Comparison of ENCODE assay signal across 23 mouse cellular contexts in the genomic region with DNA sequence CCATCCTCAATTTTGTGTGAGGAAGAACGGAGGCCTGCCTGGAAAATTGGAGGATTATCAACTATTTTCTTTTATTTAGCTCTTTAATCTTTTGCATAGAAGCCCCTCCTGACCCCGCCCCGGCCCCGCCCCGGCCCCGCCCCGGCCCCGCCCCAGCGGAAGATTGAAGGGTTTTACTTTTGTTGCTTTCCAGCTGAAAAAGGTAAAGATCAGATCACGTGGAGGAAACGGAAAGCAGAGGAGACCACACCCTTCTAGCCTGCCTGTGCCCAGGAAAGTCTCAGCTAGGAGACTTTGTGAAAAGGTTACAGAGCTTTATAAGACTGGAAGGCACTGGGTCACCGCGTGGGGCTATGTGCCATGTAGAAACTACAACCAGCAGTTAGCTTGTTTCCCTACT.
DNase-seq lines count a peak whose midpoint lies in the region; ATAC-seq and TF ChIP-seq lines count a peak whose summit lies in the region.
"Had no signal": no experiment of that assay in that cellular context is flagged by ENCODE, and none has a peak within 500 bp of the region (broad histone marks: within the 10 kb centered on the region; RNA-seq: fewer than 3 reads in every experiment).

No protein-coding gene starts in this region.

- no peaks in the 10 kb centered on the region for H3K27me3 ChIP-seq in heart, embryonic 16.5 days (ENCODE audit: control insufficient read depth, insufficient read depth, low read length)
- no peaks in the 10 kb centered on the region for H3K27me3 ChIP-seq in lung, postnatal 0 days (replicated peaks; ENCODE audit: insufficient read depth, low read length)
- no peaks in the 10 kb centered on the region for H3K27me3 ChIP-seq in midbrain, embryonic 16.5 days (ENCODE audit: control insufficient read depth, insufficient read depth, low read depth, low read length)
- H3K27me3 ChIP-seq: forebrain, embryonic 15.5 days; hindbrain, embryonic 12.5 days; midbrain, embryonic 12.5 days; neural tube, embryonic 13.5 days had no signal

- WGBS in heart, embryonic 16.5 days: 42% methylated on average over 13 of the region's 13 CpGs
- 48% methylated on average over 13 of the region's 13 CpGs for WGBS in lung, postnatal 0 days
- WGBS in midbrain, embryonic 16.5 days: 40% methylated on average over 13 of the region's 13 CpGs

- no peak for ATAC-seq in heart, embryonic 16.5 days (replicated peaks; ENCODE audit: extremely low read depth, insufficient read depth, low FRiP score)
- peak; percentile 36 for ATAC-seq in lung, postnatal 0 days
- ATAC-seq in midbrain, embryonic 16.5 days: no peak
- ATAC-seq: CD4-positive, CD25-positive, alpha-beta regulatory T cell, adult 4 months; forebrain, embryonic 15.5 days had no signal

- no peaks in the 10 kb centered on the region for H3K36me3 ChIP-seq in heart, embryonic 16.5 days (ENCODE audit: control insufficient read depth, insufficient read depth)
- H3K36me3 ChIP-seq in lung, postnatal 0 days (ENCODE audit: insufficient read depth, low read length): no peaks in the 10 kb centered on the region
- no peaks in the 10 kb centered on the region for H3K36me3 ChIP-seq in midbrain, embryonic 16.5 days (ENCODE audit: control insufficient read depth, insufficient read depth, low read length)
- H3K36me3 ChIP-seq: forebrain, embryonic 15.5 days; G1E; hindbrain, embryonic 12.5 days; midbrain, embryonic 12.5 days; neural tube, embryonic 13.5 days had no signal

- no peak overlapping the region for H3K4me3 ChIP-seq in heart, embryonic 16.5 days (ENCODE audit: low read length)
- H3K4me3 ChIP-seq in lung, postnatal 0 days (ENCODE audit: low read depth, low read length): no peak overlapping the region
- H3K4me3 ChIP-seq in midbrain, embryonic 16.5 days (ENCODE audit: low read depth, low read length): no peak overlapping the region
- H3K4me3 ChIP-seq: forebrain, embryonic 15.5 days; hindbrain, embryonic 12.5 days; left cerebral cortex, adult 2 months; midbrain, embryonic 12.5 days; neural tube, embryonic 13.5 days had no signal

- no peak for TF ChIP-seq EP300 in lung, postnatal 0 days (IDR thresholded peaks at IDR 0.05)

- no peaks in the 10 kb centered on the region for H3K9me3 ChIP-seq in heart, embryonic 16.5 days (replicated peaks; ENCODE audit: control insufficient read depth, low read length)
- no peaks in the 10 kb centered on the region for H3K9me3 ChIP-seq in lung, postnatal 0 days (ENCODE audit: low read length)
- H3K9me3 ChIP-seq in midbrain, embryonic 16.5 days (replicated peaks; ENCODE audit: control insufficient read depth, low read length, poor library complexity, severe bottlenecking): no peaks in the 10 kb centered on the region
- H3K9me3 ChIP-seq: forebrain, embryonic 15.5 days; hindbrain, embryonic 12.5 days; midbrain, embryonic 12.5 days; neural tube, embryonic 13.5 days had no signal

- no peaks in the 10 kb centered on the region; the same call in 1 of the 2 replicates for H3K4me1 ChIP-seq in heart, embryonic 16.5 days (ENCODE audit: control insufficient read depth, insufficient read depth, low read length)
- H3K4me1 ChIP-seq in lung, postnatal 0 days (ENCODE audit: insufficient read depth, low read depth, low read length): no peaks in the 10 kb centered on the region
- no peaks in the 10 kb centered on the region for H3K4me1 ChIP-seq in midbrain, embryonic 16.5 days (ENCODE audit: control insufficient read depth, insufficient read depth, low read length)
- H3K4me1 ChIP-seq: forebrain, embryonic 15.5 days; hindbrain, embryonic 12.5 days; midbrain, embryonic 12.5 days; neural tube, embryonic 13.5 days had no signal

- peak overlapping the region; percentile 13; the same call in 1 of the 2 replicates for H3K4me2 ChIP-seq in heart, embryonic 16.5 days (ENCODE audit: low read depth, low read length)
- H3K4me2 ChIP-seq in lung, postnatal 0 days (replicated peaks; ENCODE audit: low read depth, low read length): no peak overlapping the region
- H3K4me2 ChIP-seq in midbrain, embryonic 16.5 days (ENCODE audit: low read length): no peak overlapping the region
- H3K4me2 ChIP-seq: forebrain, embryonic 15.5 days; hindbrain, embryonic 12.5 days; midbrain, embryonic 12.5 days; neural tube, embryonic 13.5 days had no signal

- DNase-seq in heart, adult 11 months: peak; percentile 68
- DNase-seq in heart, postnatal 4 days: no peak
- DNase-seq in heart, adult 9 months (ENCODE audit: low spot score in 2 of 2): no peak
- no peak for DNase-seq in lung, postnatal 0 days (ENCODE audit: low spot score)
- DNase-seq in lung, postnatal 10 days: no peak
- DNase-seq in adrenal gland, adult 8-10 months: no peak
- DNase-seq: cerebellum, adult 18-20 months; cerebellum, postnatal 25 days; embryo, embryonic 11 days; gastrocnemius, postnatal 14 days; kidney, adult 8-10 months; kidney, postnatal 14 days; left cerebral cortex, postnatal 4 days; thymus, postnatal 25 days had no signal

- no peak for TF ChIP-seq CTCF in lung, postnatal 0 days (IDR thresholded peaks at IDR 0.05)

- H3K9ac ChIP-seq in heart, embryonic 16.5 days (ENCODE audit: low read length): no peak overlapping the region
- no peak overlapping the region for H3K9ac ChIP-seq in lung, postnatal 0 days (replicated peaks; ENCODE audit: low read depth)
- H3K9ac ChIP-seq in midbrain, embryonic 16.5 days (ENCODE audit: low read depth, low read length): no peak overlapping the region
- H3K9ac ChIP-seq: forebrain, embryonic 15.5 days; hindbrain, embryonic 12.5 days; midbrain, embryonic 12.5 days; neural tube, embryonic 13.5 days had no signal

- no peak overlapping the region for H3K27ac ChIP-seq in heart, embryonic 16.5 days (ENCODE audit: low read length)
- peak overlapping the region; percentile 34; the same call in 1 of the 2 replicates for H3K27ac ChIP-seq in lung, postnatal 0 days (ENCODE audit: low read length)
- H3K27ac ChIP-seq in midbrain, embryonic 16.5 days (ENCODE audit: low read length): no peak overlapping the region
- H3K27ac ChIP-seq: forebrain, embryonic 15.5 days; hindbrain, embryonic 12.5 days; left cerebral cortex, adult 2 months; midbrain, embryonic 12.5 days; neural tube, embryonic 13.5 days had no signal
